Comparison of ENCODE assay signal across 9 mouse cellular contexts in genomic region chr5:125319057-125319800, GRCm38 (mm10). TPM values are rescaled to one million over a fixed set of nuclear protein-coding genes. Genes with fewer than 3 reads are reported as not detected.
A peak's percentile ranks its signal among the peaks of the same experiment; 100 is the strongest.
DNase-seq lines count a peak whose midpoint lies in the region; ATAC-seq and TF ChIP-seq lines count a peak whose summit lies in the region.
"Had no signal": no experiment of that assay in that cellular context is flagged by ENCODE, and none has a peak within 500 bp of the region (broad histone marks: within the 10 kb centered on the region; RNA-seq: fewer than 3 reads in every experiment).

No protein-coding gene starts in this region.

- no peaks in the 10 kb centered on the region for H3K9me3 ChIP-seq in liver, postnatal 0 days (ENCODE audit: low read length)
- no peaks in the 10 kb centered on the region for H3K9me3 ChIP-seq in kidney, postnatal 0 days (replicated peaks; ENCODE audit: low read length)

- peak; percentile 66 for DNase-seq in adrenal gland, postnatal 10 days
- no peak for DNase-seq in adrenal gland, adult 8-10 months
- DNase-seq in liver, postnatal 0 days: no peak
- no peak for DNase-seq in liver
- peak; percentile 46 for DNase-seq in kidney, postnatal 0 days (ENCODE audit: low spot score)
- DNase-seq in right cerebral cortex, adult 2 months (ENCODE audit: low spot score in 2 of 2): peak; percentile 38 to 57
- no peak for DNase-seq in thymus, postnatal 10 days (ENCODE audit: low spot score in 2 of 2)
- DNase-seq in urinary bladder, adult 2 months (ENCODE audit: low spot score): no peak

- no peak for TF ChIP-seq CTCF in liver, postnatal 0 days (IDR thresholded peaks at IDR 0.05; ENCODE audit: low read depth)
- TF ChIP-seq CTCF in kidney, postnatal 0 days (IDR thresholded peaks at IDR 0.05; ENCODE audit: low read depth): no peak

- no peaks in the 10 kb centered on the region for H3K27me3 ChIP-seq in liver, postnatal 0 days (ENCODE audit: insufficient read depth, low read length)
- H3K27me3 ChIP-seq in kidney, postnatal 0 days (ENCODE audit: insufficient read depth, low read length): no peaks in the 10 kb centered on the region

- H3K4me1 ChIP-seq in liver, postnatal 0 days (ENCODE audit: insufficient read depth): peaks cover 42% of the 10 kb centered on the region
- H3K4me1 ChIP-seq in kidney, postnatal 0 days (replicated peaks; ENCODE audit: insufficient read depth, low read length): peaks cover 5% of the 10 kb centered on the region; the same call in 1 of the 2 replicates

- 70% methylated on average over 16 of the region's 16 CpGs for WGBS in liver, postnatal 0 days (ENCODE audit: insufficient replicate concordance)
- WGBS in kidney, postnatal 0 days: 76% methylated on average over 16 of the region's 16 CpGs

- no peak for TF ChIP-seq EP300 in liver, postnatal 0 days (IDR thresholded peaks at IDR 0.05; ENCODE audit: low read depth)

- no peak overlapping the region for H3K4me3 ChIP-seq in liver, postnatal 0 days (ENCODE audit: low read depth, low read length)
- H3K4me3 ChIP-seq in kidney, postnatal 0 days (replicated peaks; ENCODE audit: low read depth, low read length): no peak overlapping the region

- peak overlapping the region; percentile 60; the same call in 1 of the 2 replicates for H3K27ac ChIP-seq in liver, postnatal 0 days (ENCODE audit: low read depth)
- no peak overlapping the region for H3K27ac ChIP-seq in kidney, postnatal 0 days
- H3K27ac ChIP-seq: liver, embryonic 14.5 days had no signal

- H3K9ac ChIP-seq in liver, postnatal 0 days (replicated peaks): no peak overlapping the region
- no peak overlapping the region for H3K9ac ChIP-seq in kidney, postnatal 0 days (ENCODE audit: low read depth, low read length)
- H3K9ac ChIP-seq: liver, embryonic 14.5 days had no signal

- 0 out of 2 replicates have a peak, but pooled peaks cover 5% of the 10 kb centered on the region for H3K36me3 ChIP-seq in liver, postnatal 0 days (replicated peaks; ENCODE audit: insufficient read depth, low read length)
- H3K36me3 ChIP-seq in kidney, postnatal 0 days (ENCODE audit: insufficient read depth, low read length): no peaks in the 10 kb centered on the region

- no peak overlapping the region for H3K4me2 ChIP-seq in liver, postnatal 0 days (ENCODE audit: low read depth, low read length)
- H3K4me2 ChIP-seq in kidney, postnatal 0 days (ENCODE audit: low read length): no peak overlapping the region

- ATAC-seq in liver, postnatal 0 days: peak; percentile 41
- ATAC-seq in kidney, postnatal 0 days (replicated peaks; ENCODE audit: low FRiP score, low read depth): no peak

RNA-seq across cellular contexts. Expression of gene Scarb1, which starts 21.7 kb away (rescaled TPM):
- total RNA-seq in adrenal gland, postnatal 10 days (2021): 1,000 to 10,000 TPM in 1 of 2 experiments, 100 to 1,000 TPM in 1; 506 to 1,242 TPM
- total RNA-seq in adrenal gland, adult 8-10 months (2022): 1,000 to 10,000 TPM; 1,640 to 3,396 (median 2,408) TPM
- 105 and 109 TPM in 2 replicates for polyA plus RNA-seq in liver, postnatal 0 days (2015; fragmentation: Nextera tagmentation; extraction: Ambion mirVana)
- polyA plus RNA-seq in kidney, postnatal 0 days (2015; fragmentation: Nextera tagmentation; extraction: Ambion mirVana): 49.0 and 51.3 TPM in 2 replicates
- 75.6 and 92.2 TPM in 2 replicates for polyA plus RNA-seq in urinary bladder, adult 2 months (2012; rRNA removed)

Comparison
In these comparisons a context has a peak if more than half of its experiments do, and no peak if none do; other contexts are left out.
1. DNase-seq: peak in adrenal gland, postnatal 10 days (single experiment), kidney, postnatal 0 days (single experiment) and right cerebral cortex, adult 2 months (2 of 2); none in adrenal gland, adult 8-10 months (single experiment), liver, postnatal 0 days (single experiment), liver (single experiment), thymus, postnatal 10 days (0 of 2) and urinary bladder, adult 2 months (single experiment).